Mouse (Mus musculus) limb, embryonic 10.5 days (tissue): ENCODE measurements at regions not wholly inside any gene's neighbourhood (a gene's known extent, or its start where the extent isn't known, plus 50 kb on each side); places are given as distances from the start of the nearest gene placed in this dataset.
A peak's percentile ranks its signal among the peaks of the same experiment; 100 is the strongest.

Experiments
- DNase-seq: peaks from one replicate; pipeline ENCODE4 v3.0.0-alpha.2; 2017; ENCODE audit warnings: low spot score
- H3K27ac ChIP-seq: fragments of 300-500 bp; sonication (generic); 2 replicates; pipeline ENCODE4 v1.5.1; 2016; ENCODE audit warnings: mild to moderate bottlenecking
- H3K27me3 ChIP-seq: fragments of 300-500 bp; sonication (generic); 2 replicates; pipeline ENCODE4 v1.6.1; 2016; ENCODE audit warnings: low read depth, mild to moderate bottlenecking; ENCODE audit not compliant: poor library complexity, severe bottlenecking
- H3K36me3 ChIP-seq: fragments of 300-500 bp; sonication (generic); 2 replicates; pipeline ENCODE4 v1.6.1; 2016; ENCODE audit warnings: mild to moderate bottlenecking, moderate library complexity
- H3K4me1 ChIP-seq: fragments of 300-500 bp; sonication (generic); 2 replicates; pipeline ENCODE4 v1.6.1; 2016
- H3K4me3 ChIP-seq: fragments of 300-500 bp; sonication (generic); 2 replicates; pipeline ENCODE4 v1.5.1; 2016; ENCODE audit warnings: mild to moderate bottlenecking, moderate library complexity
- H3K9me3 ChIP-seq: fragments of 300-500 bp; sonication (generic); replicated peaks from 2 replicates; pipeline ENCODE4 v1.6.1; 2016; ENCODE audit warnings: mild to moderate bottlenecking
- WGBS: fragments of 180-500 bp; shearing (Covaris S2); methylation state at CpG from one replicate; pipeline ENCODE4 v1.1.7; 2016; 5-methylcytosine and 5-hydroxymethylcytosine counted together

GRCm38 (mm10) chr5:47115882-47116281 is 867.1 kb upstream of the Slit2 start:
- DNase-seq = no peak
- H3K36me3 ChIP-seq = no peaks in the 10 kb centered on the region
- no peaks in the 10 kb centered on the region for H3K4me1 ChIP-seq
- WGBS = 49% methylated on average over 5 of the region's 5 CpGs
- H3K4me3 ChIP-seq = no peak overlapping the region
- no peak overlapping the region for H3K27ac ChIP-seq
- H3K9me3 ChIP-seq = no peaks in the 10 kb centered on the region
- H3K27me3 ChIP-seq = no peaks in the 10 kb centered on the region

GRCm38 (mm10) chr5:47095703-47096102 is 887.2 kb upstream of the Slit2 start:
- Histone ChIP-seq H3K27me3 (no peaks in the 10 kb centered on the region), H3K4me3 (no peak overlapping the region), H3K36me3 (no peaks in the 10 kb centered on the region), H3K27ac (no peak overlapping the region), H3K9me3 (no peaks in the 10 kb centered on the region), H3K4me1 (no peaks in the 10 kb centered on the region)
- no peak for DNase-seq

GRCm38 (mm10) chr5:47052942-47053341 is 930.0 kb upstream of the Slit2 start:
- Histone ChIP-seq H3K27ac (no peak overlapping the region), H3K4me3 (no peak overlapping the region), H3K27me3 (no peaks in the 10 kb centered on the region), H3K36me3 (no peaks in the 10 kb centered on the region), H3K9me3 (no peaks in the 10 kb centered on the region), H3K4me1 (peaks cover 11% of the 10 kb centered on the region)
- WGBS = 42% methylated on average over 3 of the region's 3 CpGs
- DNase-seq = peak; percentile 33

GRCm38 (mm10) chr5:47036752-47037151 is 946.2 kb upstream of the Slit2 start:
- no peaks in the 10 kb centered on the region for H3K27me3 ChIP-seq
- H3K27ac ChIP-seq = no peak overlapping the region
- no peaks in the 10 kb centered on the region for H3K36me3 ChIP-seq
- no peak for DNase-seq
- H3K4me3 ChIP-seq = no peak overlapping the region
- H3K9me3 ChIP-seq = no peaks in the 10 kb centered on the region
- WGBS = 57% methylated on average over 1 of the region's 1 CpGs
- no peaks in the 10 kb centered on the region for H3K4me1 ChIP-seq

GRCm38 (mm10) chr5:47034021-47034420 is 948.9 kb upstream of the Slit2 start:
- Histone ChIP-seq H3K4me1 (0 out of 2 replicates have a peak, but pooled peaks cover 2% of the 10 kb centered on the region), H3K36me3 (no peaks in the 10 kb centered on the region), H3K4me3 (no peak overlapping the region), H3K27me3 (no peaks in the 10 kb centered on the region), H3K9me3 (no peaks in the 10 kb centered on the region), H3K27ac (no peak overlapping the region)
- WGBS = 88% methylated on average over 7 of the region's 7 CpGs
- no peak for DNase-seq

GRCm38 (mm10) chr5:47014351-47014750 is 968.6 kb upstream of the Slit2 start:
- no peak overlapping the region for H3K4me3 ChIP-seq
- H3K36me3 ChIP-seq = no peaks in the 10 kb centered on the region
- no peak overlapping the region for H3K27ac ChIP-seq
- no peaks in the 10 kb centered on the region for H3K9me3 ChIP-seq
- peak; percentile 53 for DNase-seq
- no peaks in the 10 kb centered on the region for H3K4me1 ChIP-seq
- no peaks in the 10 kb centered on the region for H3K27me3 ChIP-seq

- Histone ChIP-seq H3K27ac (no peak overlapping the region), H3K27me3 (no peaks in the 10 kb centered on the region), H3K9me3 (no peaks in the 10 kb centered on the region), H3K4me3 (no peak overlapping the region), H3K36me3 (no peaks in the 10 kb centered on the region), H3K4me1 (no peaks in the 10 kb centered on the region)
- 69% methylated on average over 4 of the region's 4 CpGs for WGBS
- DNase-seq = no peak
Observed at GRCm38 (mm10) chr5:46992557-46992956, 990.4 kb upstream of the Slit2 start.

GRCm38 (mm10) chr5:46986519-46986918 is 996.4 kb upstream of the Slit2 start:
- Histone ChIP-seq H3K4me1 (no peaks in the 10 kb centered on the region), H3K27me3 (no peaks in the 10 kb centered on the region), H3K36me3 (no peaks in the 10 kb centered on the region), H3K27ac (no peak overlapping the region), H3K4me3 (no peak overlapping the region), H3K9me3 (no peaks in the 10 kb centered on the region)
- whole genome bisulfite sequencing = 96% methylated on average over 2 of the region's 2 CpGs
- no peak for DNase-seq

- H3K9me3 ChIP-seq = no peaks in the 10 kb centered on the region
- WGBS = 86% methylated on average over 2 of the region's 2 CpGs
- no peak overlapping the region for H3K27ac ChIP-seq
- no peaks in the 10 kb centered on the region for H3K36me3 ChIP-seq
- H3K27me3 ChIP-seq = no peaks in the 10 kb centered on the region
- no peak overlapping the region for H3K4me3 ChIP-seq
- DNase-seq = no peak
- H3K4me1 ChIP-seq = no peaks in the 10 kb centered on the region
Observed at GRCm38 (mm10) chr5:46980326-46980725, 1002.6 kb upstream of the Slit2 start.

- DNase-seq = no peak
- Histone ChIP-seq H3K9me3 (no peaks in the 10 kb centered on the region), H3K36me3 (no peaks in the 10 kb centered on the region), H3K4me3 (no peak overlapping the region), H3K4me1 (no peaks in the 10 kb centered on the region), H3K27me3 (no peaks in the 10 kb centered on the region), H3K27ac (no peak overlapping the region)
- 91% methylated on average over 5 of the region's 5 CpGs for WGBS
Observed at GRCm38 (mm10) chr5:46968870-46969436, 1014.0 kb upstream of the Slit2 start.

GRCm38 (mm10) chr5:46960749-46961148 is 1022.2 kb upstream of the Slit2 start:
- H3K9me3 ChIP-seq = no peaks in the 10 kb centered on the region
- WGBS = 81% methylated on average over 2 of the region's 2 CpGs
- no peak overlapping the region for H3K4me3 ChIP-seq
- no peak overlapping the region for H3K27ac ChIP-seq
- no peak for DNase-seq
- H3K36me3 ChIP-seq = no peaks in the 10 kb centered on the region
- H3K4me1 ChIP-seq = no peaks in the 10 kb centered on the region
- no peaks in the 10 kb centered on the region for H3K27me3 ChIP-seq

GRCm38 (mm10) chr5:46926324-46926723 is 1056.6 kb upstream of the Slit2 start:
- Histone ChIP-seq H3K27ac (no peak overlapping the region), H3K4me1 (no peaks in the 10 kb centered on the region), H3K36me3 (no peaks in the 10 kb centered on the region), H3K9me3 (no peaks in the 10 kb centered on the region), H3K27me3 (no peaks in the 10 kb centered on the region), H3K4me3 (no peak overlapping the region)
- DNase-seq = no peak
- 94% methylated on average over 7 of the region's 7 CpGs for WGBS

- no peak overlapping the region for H3K4me3 ChIP-seq
- no peaks in the 10 kb centered on the region for H3K9me3 ChIP-seq
- H3K36me3 ChIP-seq = no peaks in the 10 kb centered on the region
- H3K27ac ChIP-seq = no peak overlapping the region
- no peaks in the 10 kb centered on the region for H3K27me3 ChIP-seq
- WGBS = 89% methylated on average over 2 of the region's 2 CpGs
- no peak for DNase-seq
- peaks cover 18% of the 10 kb centered on the region for H3K4me1 ChIP-seq
Observed at GRCm38 (mm10) chr5:46901909-46902308, 1044.5 kb upstream of the Lcorl start.

- DNase-seq = no peak
- no peaks in the 10 kb centered on the region for H3K4me1 ChIP-seq
- H3K36me3 ChIP-seq = no peaks in the 10 kb centered on the region
- no peaks in the 10 kb centered on the region for H3K9me3 ChIP-seq
- no peak overlapping the region for H3K27ac ChIP-seq
- H3K4me3 ChIP-seq = no peak overlapping the region
- no peaks in the 10 kb centered on the region for H3K27me3 ChIP-seq
- WGBS = 83% methylated on average over 2 of the region's 2 CpGs
Observed at GRCm38 (mm10) chr5:46894037-46894436, 1036.6 kb upstream of the Lcorl start.
